Mouse (Mus musculus) gastrocnemius, adult 2 months (tissue): ENCODE measurements at regions not wholly inside any gene's neighbourhood (a gene's known extent, or its start where the extent isn't known, plus 50 kb on each side); places are given as distances from the start of the nearest gene placed in this dataset.

ENCODE experiments used
- DNase-seq: peaks from one replicate; pipeline ENCODE4 v3.0.0; 2022
- H3K27ac ChIP-seq: fragments of 200-600 bp; 2 replicates; pipeline ENCODE4 v1.8.1; 2022; ENCODE audit warnings: mild to moderate bottlenecking
- H3K4me3 ChIP-seq: fragments of 200-600 bp; 2 replicates; pipeline ENCODE4 v1.8.1; 2022; ENCODE audit warnings: mild to moderate bottlenecking, moderate library complexity
- CTCF ChIP-seq: fragments of 200-600 bp; IDR thresholded peaks from 2 replicates; pipeline ENCODE4 v1.8.1; 2022; ENCODE audit warnings: antibody characterized with exemption, mild to moderate bottlenecking, moderate library complexity
- intact Hi-C: fragments of 180-260 bp; cut with DNase I; formaldehyde crosslinking; loops from one replicate; pipeline ENCODE4 v1.15.1; 2025

DNA sequence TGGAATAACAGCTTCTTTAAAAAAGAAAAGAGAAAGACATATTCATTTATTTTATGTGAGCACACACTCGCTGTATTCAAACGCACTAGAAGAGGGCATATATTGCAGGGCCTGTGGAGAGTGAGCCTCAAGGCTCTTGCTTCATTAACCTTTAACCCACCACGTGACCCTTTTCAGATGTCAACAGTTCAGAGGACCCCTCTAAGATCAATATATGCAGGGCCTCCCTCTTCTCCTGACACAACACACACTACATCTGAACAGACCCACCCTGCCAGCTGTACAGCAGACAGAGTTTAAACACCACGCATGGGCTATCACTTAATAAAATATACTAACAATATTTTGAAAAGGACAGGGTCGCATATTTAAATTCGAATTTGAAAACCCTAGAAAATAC, 242.7 kb upstream of the Adamts16 start:
- no peak for TF ChIP-seq CTCF
- no peak overlapping the region for H3K27ac ChIP-seq
- intact Hi-C loops: no loop called here
- no peak overlapping the region for H3K4me3 ChIP-seq
- DNase-seq: no peak

- Histone ChIP-seq H3K4me3 (no peak overlapping the region), H3K27ac (no peak overlapping the region)
- intact Hi-C loops: no loop called here
- no peak for TF ChIP-seq CTCF
- DNase-seq: no peak
Observed at GRCm38 (mm10) chr13:71075916-71076315, 234.3 kb upstream of the Adamts16 start.

- DNase-seq: no peak
- H3K4me3 ChIP-seq: no peak overlapping the region
- H3K27ac ChIP-seq: no peak overlapping the region
- no peak for TF ChIP-seq CTCF
- intact Hi-C loops: no loop called here
Observed at GRCm38 (mm10) chr13:71074012-71074411, 232.4 kb upstream of the Adamts16 start.

DNA sequence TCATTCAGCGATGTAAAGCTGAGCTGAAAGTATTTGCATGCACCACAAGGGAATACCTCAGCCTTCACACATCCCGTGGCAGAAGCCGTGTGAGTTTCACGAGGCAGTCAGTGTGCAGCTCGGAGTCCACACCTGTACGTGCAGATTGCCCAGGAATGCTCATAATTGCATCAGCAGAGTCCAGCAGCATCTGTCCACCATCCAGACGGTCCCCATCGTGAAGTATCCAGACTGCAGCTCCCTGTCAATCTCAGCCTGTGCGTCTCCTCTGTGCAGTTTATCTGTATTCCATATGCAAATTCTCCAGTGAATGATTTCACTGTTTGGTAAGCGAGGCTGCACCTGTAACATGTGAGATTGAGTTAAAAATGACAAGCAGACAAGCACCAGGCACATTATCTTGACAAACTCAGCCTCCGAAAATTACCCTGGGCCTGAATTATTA, 227.2 kb upstream of the Adamts16 start:
- intact Hi-C loops: no loop called here
- no peak for TF ChIP-seq CTCF
- DNase-seq: no peak
- Histone ChIP-seq H3K4me3 (no peak overlapping the region), H3K27ac (no peak overlapping the region)

- no peak for TF ChIP-seq CTCF
- H3K4me3 ChIP-seq: no peak overlapping the region
- intact Hi-C loops: no loop called here
- H3K27ac ChIP-seq: no peak overlapping the region
- no peak for DNase-seq
Observed at GRCm38 (mm10) chr13:71068011-71068410, 226.4 kb upstream of the Adamts16 start.

- TF ChIP-seq CTCF: no peak
- Histone ChIP-seq H3K4me3 (no peak overlapping the region), H3K27ac (no peak overlapping the region)
- intact Hi-C loops: no loop called here
- no peak for DNase-seq
Observed at GRCm38 (mm10) chr13:71065568-71065967, 224.0 kb upstream of the Adamts16 start.

DNA sequence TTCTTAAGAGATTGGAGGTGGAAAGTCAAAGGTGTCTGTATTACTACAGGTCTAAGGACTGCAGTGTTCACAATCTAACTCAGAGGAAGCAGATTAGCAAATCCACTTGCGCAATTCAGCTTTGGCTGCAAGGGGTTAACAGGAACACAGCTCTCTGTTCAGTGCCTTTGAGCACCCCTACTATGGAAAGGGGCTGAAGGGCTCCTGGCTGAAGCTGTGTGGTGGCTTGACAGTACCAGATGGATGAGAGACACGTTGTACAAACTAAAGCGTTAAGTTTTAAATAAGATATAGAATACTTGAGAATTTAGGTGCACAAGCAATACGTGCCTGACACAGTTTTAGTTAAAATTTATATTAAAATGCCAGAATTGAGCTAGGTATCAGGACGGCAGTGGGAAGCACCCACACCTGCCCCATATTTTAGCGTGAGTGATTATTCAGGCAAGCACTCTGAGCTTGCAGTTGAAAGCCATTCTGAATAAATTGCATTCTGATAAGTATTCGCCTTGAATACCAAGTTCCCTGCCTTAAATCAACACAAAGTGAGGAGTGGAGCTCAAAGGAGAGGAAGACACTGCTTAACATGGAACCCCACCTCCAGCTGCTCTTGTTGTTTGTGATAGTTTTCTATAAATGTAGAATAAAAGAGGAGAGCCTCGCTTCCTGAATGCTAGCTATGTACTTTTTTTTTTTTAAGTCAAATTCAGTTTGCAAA, 223.1 kb upstream of the Adamts16 start:
- Histone ChIP-seq H3K27ac (no peak overlapping the region), H3K4me3 (no peak overlapping the region)
- no peak for DNase-seq
- no peak for TF ChIP-seq CTCF
- intact Hi-C loops: no loop called here

DNA sequence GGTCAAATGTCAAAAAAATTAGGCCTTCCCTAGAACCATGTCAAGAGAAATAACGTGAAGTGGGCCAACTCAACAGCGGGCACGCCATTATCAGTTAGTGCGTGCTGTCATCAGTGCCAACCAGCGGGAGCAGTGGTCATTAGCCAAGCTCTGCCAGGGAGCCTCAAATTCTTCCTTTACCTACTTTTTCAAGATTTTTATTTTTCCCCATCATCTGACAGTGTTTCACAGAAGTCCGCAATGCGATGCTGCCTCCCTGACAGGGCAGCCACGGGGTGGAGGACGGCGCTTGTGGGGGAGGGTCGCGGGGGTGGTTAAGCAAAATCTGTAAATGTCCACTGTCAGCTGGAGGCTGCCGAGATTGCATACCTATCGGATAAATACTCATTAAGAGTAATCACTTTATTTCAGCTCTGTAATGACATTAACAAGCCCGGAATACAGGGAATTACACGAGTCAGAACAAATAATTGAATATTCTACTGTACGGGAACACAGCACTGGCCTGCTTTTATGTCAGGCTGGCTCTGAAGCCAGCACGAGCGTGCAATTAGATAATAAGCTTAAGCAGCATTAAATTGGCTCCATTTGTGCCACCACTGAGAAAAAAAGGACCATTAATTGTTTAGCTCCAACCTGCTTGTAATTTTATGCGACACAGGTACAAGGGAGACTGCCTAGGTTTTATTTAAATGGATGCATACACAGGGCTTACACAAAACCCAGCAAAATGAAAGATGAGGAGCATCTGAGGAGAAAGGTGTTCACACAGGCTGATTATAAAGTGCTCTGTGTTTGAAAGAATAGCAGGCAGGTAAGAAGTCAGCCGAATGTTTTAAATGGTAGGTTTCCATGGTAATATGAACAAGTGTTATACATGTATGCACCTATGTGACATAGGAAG, 212.0 kb upstream of the Adamts16 start:
- Histone ChIP-seq H3K27ac (no peak overlapping the region), H3K4me3 (no peak overlapping the region)
- TF ChIP-seq CTCF: no peak
- no peak for DNase-seq
- intact Hi-C loops: no loop called here

DNA sequence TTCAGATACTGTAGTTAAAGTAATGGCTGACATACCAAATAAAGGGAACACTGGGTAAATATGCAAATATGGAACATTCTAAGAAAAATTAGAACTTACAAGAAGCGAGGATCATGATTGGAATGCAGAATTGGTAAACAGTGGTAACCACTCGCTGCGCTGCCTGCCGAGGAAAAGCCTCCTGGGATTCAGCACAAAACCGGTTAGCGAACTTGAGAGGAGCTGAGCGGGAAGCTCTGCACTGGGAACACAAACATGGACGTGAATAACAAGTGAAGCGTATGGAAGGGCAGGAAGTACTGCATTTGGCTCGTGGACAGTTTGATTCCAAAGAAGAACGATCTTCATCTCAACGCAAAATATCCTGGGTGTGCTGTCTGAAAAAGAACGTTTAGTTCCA, 209.0 kb upstream of the Adamts16 start:
- TF ChIP-seq CTCF: no peak
- no peak for DNase-seq
- intact Hi-C loops: no loop called here
- Histone ChIP-seq H3K27ac (no peak overlapping the region), H3K4me3 (no peak overlapping the region)

DNA sequence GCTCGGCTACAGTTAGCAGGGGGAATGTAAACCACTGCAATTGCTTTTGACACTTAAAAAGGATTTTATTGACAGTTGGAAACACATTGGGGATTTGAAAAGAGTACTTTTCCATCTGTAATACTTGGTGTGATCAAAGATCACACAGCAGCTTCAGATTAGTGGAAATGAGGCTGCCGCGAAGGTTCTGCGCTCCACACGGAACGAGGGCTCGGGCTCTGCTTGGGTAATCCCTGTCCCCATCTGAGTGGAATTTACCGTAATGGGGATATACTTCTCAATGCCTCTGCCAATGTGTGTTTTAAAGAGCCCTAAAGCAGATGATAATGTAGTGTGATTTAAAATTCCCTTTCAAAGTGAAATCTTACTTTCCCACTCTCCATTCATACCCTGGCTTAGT, 194.4 kb upstream of the Adamts16 start:
- TF ChIP-seq CTCF: no peak
- intact Hi-C loops: no loop called here
- Histone ChIP-seq H3K27ac (no peak overlapping the region), H3K4me3 (no peak overlapping the region)
- no peak for DNase-seq

DNA sequence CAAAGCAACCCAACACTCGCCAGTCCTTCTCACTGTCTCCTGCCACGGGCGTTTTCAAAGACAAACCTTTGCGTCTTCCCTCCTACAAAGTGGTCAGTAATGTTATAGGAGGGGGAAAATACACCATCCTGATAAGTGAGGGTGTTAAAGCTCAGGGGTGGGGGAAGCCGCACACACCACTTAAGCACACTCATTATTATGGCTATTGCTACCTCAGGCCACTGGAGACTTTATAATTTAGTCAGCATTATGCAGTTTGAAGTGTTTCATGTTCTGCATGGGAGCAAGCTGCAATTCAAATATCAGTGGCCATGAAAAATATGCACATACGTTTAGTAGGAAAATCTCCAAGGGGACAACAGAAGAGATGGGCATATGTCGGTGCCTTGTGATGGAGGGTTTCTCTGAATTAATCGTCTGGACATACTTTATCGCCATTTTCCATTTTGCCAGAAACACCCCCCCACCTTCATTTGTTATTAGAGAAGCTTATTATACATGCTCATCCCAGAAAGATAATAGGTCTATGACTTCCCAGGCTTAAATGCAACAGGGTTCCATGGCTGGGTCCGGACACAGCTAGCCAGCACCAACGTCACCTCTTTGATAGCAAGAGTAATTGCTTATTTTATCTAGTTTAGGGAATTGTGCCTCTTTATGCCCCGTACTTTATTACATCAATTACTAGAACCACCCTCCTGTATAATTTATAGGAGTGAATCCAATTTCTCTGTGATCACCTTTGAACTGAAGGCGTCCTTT, 193.5 kb upstream of the Adamts16 start:
- intact Hi-C loops: no loop called here
- no peak for DNase-seq
- Histone ChIP-seq H3K27ac (no peak overlapping the region), H3K4me3 (no peak overlapping the region)
- TF ChIP-seq CTCF: no peak

- intact Hi-C loops: loop anchor here (5.0 to 10.0 kb wide), 2 partner anchors 163 to 361 kb away; partner anchors contain the start of gene Adamts16
- H3K27ac ChIP-seq: no peak overlapping the region
- no peak for DNase-seq
- peak; percentile 45 for TF ChIP-seq CTCF
- no peak overlapping the region for H3K4me3 ChIP-seq
Observed at GRCm38 (mm10) chr13:71008216-71008615, 166.6 kb upstream of the Adamts16 start.

GRCm38 (mm10) chr13:71006117-71006516, 164.5 kb upstream of the Adamts16 start:
- H3K27ac ChIP-seq: no peak overlapping the region
- DNase-seq: no peak
- no peak overlapping the region for H3K4me3 ChIP-seq
- intact Hi-C loops: loop anchor here (5.0 to 10.0 kb wide), 2 partner anchors 161 to 359 kb away; partner anchors contain the start of gene Adamts16
- TF ChIP-seq CTCF: peak; percentile 73
